Mouse (Mus musculus): ENCODE results near the gene Gclm. TPM values are rescaled to one million over a fixed set of nuclear protein-coding genes. Genes with fewer than 3 reads are reported as not detected.

Gene Gclm
- total and polyA plus RNA-seq, 3 experiments, result 20.7 to 51.4 (median 44.8) TPM

DNA sequence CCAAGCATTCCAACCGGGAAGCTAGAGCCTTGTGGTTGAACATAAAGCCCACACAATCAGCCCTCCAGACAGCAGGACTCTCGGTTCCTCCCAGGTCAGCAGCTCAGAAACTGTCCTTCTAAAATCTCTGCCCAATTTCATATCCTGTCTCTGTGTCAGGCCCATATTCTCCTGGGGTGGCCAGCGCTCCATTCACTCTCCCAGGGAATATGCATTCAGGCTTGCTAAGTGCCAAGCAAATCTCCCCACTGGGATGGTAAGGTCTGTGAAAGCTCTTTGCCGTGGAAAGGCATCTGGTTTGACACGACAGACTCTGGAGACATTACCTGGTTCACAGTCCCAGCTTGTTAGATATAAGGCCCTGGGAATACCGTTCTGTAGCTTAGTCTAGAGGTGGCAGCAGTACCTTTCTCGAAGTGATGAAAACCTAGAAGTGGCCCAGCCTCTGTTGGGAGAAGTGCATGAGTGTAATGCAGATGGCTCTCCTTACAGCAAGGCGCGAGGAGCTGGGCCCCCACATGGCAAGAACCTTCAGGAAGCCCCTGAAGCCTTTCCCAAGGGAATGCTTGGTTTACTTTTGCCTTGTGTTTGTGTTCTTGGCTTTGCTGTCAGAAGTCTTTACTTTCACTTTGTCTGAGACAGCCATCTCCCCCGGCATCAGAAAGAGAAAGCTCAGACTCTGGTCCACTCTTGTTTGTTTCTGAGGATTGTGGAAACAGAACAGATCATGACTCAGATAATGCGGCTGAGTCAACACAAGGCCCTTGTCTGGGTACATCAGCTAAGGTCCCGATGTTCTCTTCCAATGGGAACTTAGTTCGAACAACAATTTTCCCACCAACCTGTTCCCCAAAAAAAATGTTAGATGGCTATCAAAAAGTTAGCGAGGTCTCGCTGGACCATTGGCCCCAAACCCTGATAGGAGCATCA, 36.8 kb upstream of the Gclm start:
- TF ChIP-seq POLR2A (IDR thresholded peaks at IDR 0.05; ENCODE audit: insufficient read depth, low read depth, low read length) (no peak), CTCF (IDR thresholded peaks at IDR 0.05) (no peak), EP300 (IDR thresholded peaks at IDR 0.05; ENCODE audit: insufficient read depth, low read depth, low read length) (no peak)
- intact Hi-C loops (cut with DNase I), result no loop called here

DNA sequence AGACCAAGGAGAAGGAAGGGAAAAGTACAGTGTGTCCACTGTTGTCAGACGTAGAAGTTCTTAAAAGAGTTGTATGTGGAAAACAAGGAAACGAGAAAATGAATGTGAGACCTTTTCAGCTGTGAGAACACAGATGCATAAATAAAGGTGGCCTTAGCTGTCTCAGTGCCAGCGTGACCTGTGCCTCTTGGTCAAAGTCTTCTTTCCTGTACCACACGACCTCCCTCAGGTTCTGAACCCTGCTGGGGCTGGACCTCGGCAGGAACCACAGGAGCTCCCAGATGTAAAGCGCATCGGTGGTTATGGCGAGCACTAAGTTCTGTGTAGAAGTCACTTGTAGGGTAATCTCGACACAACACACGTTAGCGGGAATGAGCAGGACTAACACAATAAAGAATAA, 35.8 kb upstream of the Gclm start:
- intact Hi-C loops (cut with DNase I), result no loop called here
- DNase-seq, result no peak
- H3K36me3 ChIP-seq (ENCODE audit: control insufficient read depth, insufficient read depth, low read length), result no peaks in the 10 kb centered on the region
- H3K27ac ChIP-seq, result no peak overlapping the region
- no peaks in the 10 kb centered on the region for H3K79me2 ChIP-seq (replicated peaks; ENCODE audit: control insufficient read depth, insufficient read depth, low read length)
- TF ChIP-seq POLR2A (IDR thresholded peaks at IDR 0.05; ENCODE audit: insufficient read depth, low read depth, low read length) (no peak), CTCF (IDR thresholded peaks at IDR 0.05) (no peak), EP300 (IDR thresholded peaks at IDR 0.05; ENCODE audit: insufficient read depth, low read depth, low read length) (no peak)
- no peak overlapping the region for H3K9ac ChIP-seq (ENCODE audit: low read depth, low read length)
- no peaks in the 10 kb centered on the region for H3K4me1 ChIP-seq (ENCODE audit: control insufficient read depth, insufficient read depth, low read length)
- no peak overlapping the region for H3K4me3 ChIP-seq
- 87% methylated on average over 11 of the region's 11 CpGs for WGBS
- no peaks in the 10 kb centered on the region for H3K27me3 ChIP-seq (ENCODE audit: control insufficient read depth, insufficient read depth, low read length)

More for the DNA sequence above, 36.8 kb upstream of the Gclm start:
- H3K27me3 ChIP-seq (ENCODE audit: control insufficient read depth, insufficient read depth, low read length), result no peaks in the 10 kb centered on the region
- no peak overlapping the region for H3K27ac ChIP-seq
- H3K79me2 ChIP-seq (replicated peaks; ENCODE audit: control insufficient read depth, insufficient read depth, low read length), result no peaks in the 10 kb centered on the region
- H3K9ac ChIP-seq (ENCODE audit: low read depth, low read length), result no peak overlapping the region
- no peak overlapping the region for H3K4me3 ChIP-seq
- no peaks in the 10 kb centered on the region for H3K4me1 ChIP-seq (ENCODE audit: control insufficient read depth, insufficient read depth, low read length)
- 71% methylated on average over 15 of the region's 15 CpGs for WGBS
- no peaks in the 10 kb centered on the region for H3K36me3 ChIP-seq (ENCODE audit: control insufficient read depth, insufficient read depth, low read length)
- no peak for DNase-seq

DNA sequence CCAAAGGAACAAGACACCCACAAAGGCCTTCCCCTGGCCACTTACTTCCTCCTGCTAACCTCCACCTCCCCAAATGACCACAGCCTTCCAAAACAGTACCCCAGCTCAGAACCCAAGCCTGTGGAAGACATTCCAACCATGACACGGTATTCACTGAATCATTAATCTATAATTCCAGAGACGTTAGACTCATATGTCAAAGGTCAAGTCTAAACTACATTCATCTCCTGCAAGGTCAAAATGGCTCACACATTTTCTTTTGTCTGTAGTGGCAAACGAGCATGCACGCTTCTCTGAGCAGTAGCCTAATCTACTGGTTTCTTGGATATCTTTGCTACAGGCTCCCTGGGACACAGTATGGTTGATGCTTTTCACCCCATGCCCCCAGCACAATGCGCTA, 34.9 kb upstream of the Gclm start:
- Histone ChIP-seq H3K27ac (no peak overlapping the region), H3K4me1 (ENCODE audit: control insufficient read depth, insufficient read depth, low read length) (no peaks in the 10 kb centered on the region), H3K36me3 (ENCODE audit: control insufficient read depth, insufficient read depth, low read length) (no peaks in the 10 kb centered on the region), H3K27me3 (ENCODE audit: control insufficient read depth, insufficient read depth, low read length) (no peaks in the 10 kb centered on the region), H3K4me3 (no peak overlapping the region), H3K79me2 (replicated peaks; ENCODE audit: control insufficient read depth, insufficient read depth, low read length) (no peaks in the 10 kb centered on the region), H3K9ac (ENCODE audit: low read depth, low read length) (no peak overlapping the region)
- 80% methylated on average over 5 of the region's 5 CpGs for WGBS
- DNase-seq, result no peak
- TF ChIP-seq POLR2A (IDR thresholded peaks at IDR 0.05; ENCODE audit: insufficient read depth, low read depth, low read length), result no peak
- TF ChIP-seq EP300 (IDR thresholded peaks at IDR 0.05; ENCODE audit: insufficient read depth, low read depth, low read length), result no peak
- no peak for TF ChIP-seq CTCF (IDR thresholded peaks at IDR 0.05)
- intact Hi-C loops (cut with DNase I), result no loop called here

- no peak overlapping the region for H3K27ac ChIP-seq
- no peaks in the 10 kb centered on the region for H3K36me3 ChIP-seq (ENCODE audit: control insufficient read depth, insufficient read depth, low read length)
- intact Hi-C loops (cut with DNase I), result no loop called here
- DNase-seq, result no peak
- H3K4me1 ChIP-seq (ENCODE audit: control insufficient read depth, insufficient read depth, low read length), result no peaks in the 10 kb centered on the region
- no peaks in the 10 kb centered on the region for H3K27me3 ChIP-seq (ENCODE audit: control insufficient read depth, insufficient read depth, low read length)
- H3K79me2 ChIP-seq (replicated peaks; ENCODE audit: control insufficient read depth, insufficient read depth, low read length), result no peaks in the 10 kb centered on the region
- H3K4me3 ChIP-seq, result no peak overlapping the region
- no peak for TF ChIP-seq CTCF (IDR thresholded peaks at IDR 0.05)
- TF ChIP-seq EP300 (IDR thresholded peaks at IDR 0.05; ENCODE audit: insufficient read depth, low read depth, low read length), result no peak
- no peak for TF ChIP-seq POLR2A (IDR thresholded peaks at IDR 0.05; ENCODE audit: insufficient read depth, low read depth, low read length)
- WGBS, result 86% methylated on average over 7 of the region's 7 CpGs
- H3K9ac ChIP-seq (ENCODE audit: low read depth, low read length), result no peak overlapping the region
Observed at GRCm38 (mm10) chr3:122210846-122211245, 34.5 kb upstream of the Gclm start.

DNA sequence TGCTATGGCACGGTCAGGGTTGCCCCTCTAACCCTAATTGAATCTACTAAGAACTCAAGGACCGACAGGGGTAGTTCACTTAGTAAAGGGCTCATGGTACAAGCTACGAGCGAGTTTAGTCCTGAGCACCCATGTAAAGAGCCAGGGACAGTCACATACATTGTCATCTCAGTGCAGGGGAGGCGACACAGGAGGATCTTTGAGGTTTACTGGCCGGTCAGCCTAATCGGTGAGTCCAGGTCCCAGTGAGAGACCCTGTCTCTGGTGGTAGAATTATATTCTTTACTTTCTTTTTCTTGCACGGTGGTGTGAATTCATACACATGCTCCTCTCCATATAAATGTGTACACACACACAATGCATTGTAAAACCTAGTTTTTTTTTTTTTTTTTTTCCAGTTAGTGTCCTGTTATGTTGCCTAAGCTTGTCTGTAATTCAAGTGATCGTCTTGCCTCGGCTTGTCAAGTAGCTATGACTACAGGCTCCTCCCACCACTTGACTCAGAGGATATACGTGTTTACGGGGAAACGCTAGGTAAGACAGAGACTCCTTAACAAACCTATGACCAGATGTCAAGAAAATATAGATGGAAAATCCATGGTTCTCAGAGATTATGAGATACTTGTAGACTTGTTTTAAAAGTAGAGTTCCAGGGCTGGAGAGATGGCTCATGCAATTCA, 33.8 kb upstream of the Gclm start:
- WGBS, result 72% methylated on average over 13 of the region's 13 CpGs
- H3K79me2 ChIP-seq (replicated peaks; ENCODE audit: control insufficient read depth, insufficient read depth, low read length), result no peaks in the 10 kb centered on the region
- no peak for DNase-seq
- intact Hi-C loops (cut with DNase I), result no loop called here
- no peaks in the 10 kb centered on the region for H3K36me3 ChIP-seq (ENCODE audit: control insufficient read depth, insufficient read depth, low read length)
- H3K4me3 ChIP-seq, result no peak overlapping the region
- no peaks in the 10 kb centered on the region for H3K27me3 ChIP-seq (ENCODE audit: control insufficient read depth, insufficient read depth, low read length)
- no peak for TF ChIP-seq POLR2A (IDR thresholded peaks at IDR 0.05; ENCODE audit: insufficient read depth, low read depth, low read length)
- no peak for TF ChIP-seq EP300 (IDR thresholded peaks at IDR 0.05; ENCODE audit: insufficient read depth, low read depth, low read length)
- no peak for TF ChIP-seq CTCF (IDR thresholded peaks at IDR 0.05)
- H3K27ac ChIP-seq, result no peak overlapping the region
- no peak overlapping the region for H3K9ac ChIP-seq (ENCODE audit: low read depth, low read length)
- no peaks in the 10 kb centered on the region for H3K4me1 ChIP-seq (ENCODE audit: control insufficient read depth, insufficient read depth, low read length)
